ENCODE assay signal across 25 mouse cellular contexts in the genomic region with DNA sequence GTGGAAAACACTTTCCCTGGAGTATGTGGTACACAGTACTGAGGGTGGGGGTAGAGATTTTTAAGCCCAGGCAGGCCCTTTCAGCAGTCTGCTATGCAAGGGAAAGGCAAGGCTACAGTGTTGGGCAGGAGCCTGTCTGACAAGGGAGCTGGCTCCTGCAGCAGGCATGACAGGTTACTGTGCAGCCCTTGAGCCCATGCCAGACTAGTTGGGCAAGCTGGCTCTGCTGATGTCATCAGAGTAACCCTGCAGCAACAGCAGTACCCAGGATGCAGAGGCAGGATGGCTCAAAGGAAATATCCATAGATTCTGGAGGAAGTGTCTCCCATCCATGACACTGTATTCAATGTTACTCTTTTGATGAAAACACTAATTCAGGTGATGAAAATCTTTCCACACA. TPM values are rescaled to one million over a fixed set of nuclear protein-coding genes. Genes with fewer than 3 reads are reported as not detected.
DNase-seq lines count a peak whose midpoint lies in the region; ATAC-seq and TF ChIP-seq lines count a peak whose summit lies in the region.
"Had no signal": no experiment of that assay in that cellular context is flagged by ENCODE, and none has a peak within 500 bp of the region (broad histone marks: within the 10 kb centered on the region; RNA-seq: fewer than 3 reads in every experiment).

No protein-coding gene starts in this region.

- no peak overlapping the region for H3K4me2 ChIP-seq in forebrain, postnatal 0 days (ENCODE audit: low read depth)
- H3K4me2 ChIP-seq: forebrain, embryonic 15.5 days; heart, embryonic 15.5 days; hindbrain, embryonic 14.5 days; liver, embryonic 15.5 days; lung, embryonic 15.5 days; neural tube, embryonic 13.5 days had no signal

- no peak for TF ChIP-seq POLR2A in liver, adult 2 months (IDR thresholded peaks at IDR 0.05; ENCODE audit: extremely low read depth, insufficient read depth, low read length)

- TF ChIP-seq CTCF in liver, adult 2 months (IDR thresholded peaks at IDR 0.05; ENCODE audit: low read depth, low read length): peak; percentile 19; the same call in 1 of the 2 replicates
- no peak for TF ChIP-seq CTCF in forebrain, postnatal 0 days (IDR thresholded peaks at IDR 0.05; ENCODE audit: low read depth)

- no peaks in the 10 kb centered on the region for H3K79me2 ChIP-seq in liver, adult 2 months (ENCODE audit: control insufficient read depth, insufficient read depth, low read length)

- no peak for ATAC-seq in megakaryocyte progenitor cell, adult 5-6 weeks (replicated peaks; ENCODE audit: poor library complexity)
- ATAC-seq in forebrain, postnatal 0 days: no peak
- ATAC-seq: forebrain, embryonic 15.5 days; inflammation-experienced regulatory T-cells, adult 6 months had no signal

- no peaks in the 10 kb centered on the region for H3K36me3 ChIP-seq in liver, adult 2 months (ENCODE audit: control insufficient read depth, insufficient read depth, low read length)
- no peaks in the 10 kb centered on the region for H3K36me3 ChIP-seq in forebrain, postnatal 0 days (ENCODE audit: insufficient read depth)
- H3K36me3 ChIP-seq: embryonic facial prominence, embryonic 10.5 days; forebrain, embryonic 15.5 days; heart, embryonic 15.5 days; liver, embryonic 15.5 days; lung, embryonic 15.5 days; neural tube, embryonic 13.5 days had no signal

- H3K4me3 ChIP-seq in liver, adult 2 months (ENCODE audit: insufficient read depth, low read depth, low read length): no peak overlapping the region
- H3K4me3 ChIP-seq in forebrain, postnatal 0 days (ENCODE audit: low read depth, low read length): no peak overlapping the region
- H3K4me3 ChIP-seq: embryonic facial prominence, embryonic 10.5 days; forebrain, embryonic 15.5 days; heart, embryonic 15.5 days; left cerebral cortex, adult 2 months; liver, embryonic 15.5 days; lung, embryonic 15.5 days; myocyte; neural tube, embryonic 13.5 days had no signal

- H3K9me3 ChIP-seq in forebrain, postnatal 0 days (ENCODE audit: low read length): no peaks in the 10 kb centered on the region
- H3K9me3 ChIP-seq: embryonic facial prominence, embryonic 10.5 days; forebrain, embryonic 15.5 days; heart, embryonic 15.5 days; liver, embryonic 15.5 days; lung, embryonic 15.5 days; neural tube, embryonic 13.5 days had no signal

- DNase-seq in cerebellum, adult 9-10 months: peak; percentile 3
- no peak for DNase-seq in cerebellum, adult 8-10 months
- DNase-seq in liver, adult 2 months (ENCODE audit: extremely low read depth, low read depth, low spot score): peak; percentile 91
- DNase-seq in liver (no peak), MN1 (ENCODE audit: low spot score) (peak; percentile 51)
- DNase-seq in adrenal gland, postnatal 10 days: peak; percentile 85
- DNase-seq in forebrain, postnatal 0 days: no peak
- DNase-seq: gastrocnemius, postnatal 14 days; heart, postnatal 4 days; kidney, adult 2 months; midbrain, embryonic 14.5 days; thymus, postnatal 14 days had no signal

- H3K27me3 ChIP-seq in liver, adult 2 months (ENCODE audit: control insufficient read depth, insufficient read depth, low read length): no peaks in the 10 kb centered on the region
- no peaks in the 10 kb centered on the region for H3K27me3 ChIP-seq in forebrain, postnatal 0 days (ENCODE audit: insufficient read depth, low read length)
- H3K27me3 ChIP-seq: forebrain, embryonic 15.5 days; heart, embryonic 15.5 days; lung, embryonic 15.5 days; neural tube, embryonic 13.5 days had no signal

- no peak overlapping the region for H3K9ac ChIP-seq in liver, adult 2 months (ENCODE audit: low read depth, low read length)
- H3K9ac ChIP-seq in forebrain, postnatal 0 days: no peak overlapping the region
- H3K9ac ChIP-seq: forebrain, embryonic 15.5 days; heart, embryonic 15.5 days; hindbrain, embryonic 14.5 days; liver, embryonic 15.5 days; lung, embryonic 15.5 days; neural tube, embryonic 13.5 days had no signal

- no peak overlapping the region for H3K27ac ChIP-seq in liver, adult 2 months (replicated peaks; ENCODE audit: insufficient read depth, low read depth, low read length)
- no peak overlapping the region for H3K27ac ChIP-seq in forebrain, postnatal 0 days (ENCODE audit: low read depth, low read length)
- H3K27ac ChIP-seq: embryonic facial prominence, embryonic 10.5 days; forebrain, embryonic 15.5 days; heart, embryonic 15.5 days; hindbrain, embryonic 14.5 days; kidney, postnatal 0 days; left cerebral cortex, adult 2 months; liver, embryonic 15.5 days; lung, embryonic 15.5 days; macrophage; neural tube, embryonic 13.5 days had no signal

- peaks cover 14% of the 10 kb centered on the region for H3K4me1 ChIP-seq in liver, adult 2 months (ENCODE audit: control insufficient read depth, insufficient read depth, low read length)
- H3K4me1 ChIP-seq in forebrain, postnatal 0 days (ENCODE audit: insufficient read depth): no peaks in the 10 kb centered on the region
- H3K4me1 ChIP-seq: forebrain, embryonic 15.5 days; heart, embryonic 15.5 days; lung, embryonic 15.5 days; neural tube, embryonic 13.5 days had no signal

RNA-seq across cellular contexts. Expression of gene Slc25a39, which starts 11.1 kb away (rescaled TPM):
- 181 and 243 TPM in 2 replicates for total RNA-seq in liver, adult 2 months (2014; rRNA removed)
- 1,099 and 1,182 TPM in 2 replicates for polyA plus RNA-seq in liver, adult 2 months (2012; rRNA removed)
- total RNA-seq in adrenal gland, postnatal 10 days (2021): 100 to 1,000 TPM; 327 to 377 TPM
- 95.5 and 124 TPM in 2 replicates for total RNA-seq in megakaryocyte progenitor cell, adult 5-6 weeks (2015)
- total RNA-seq in megakaryocyte progenitor cell, adult 5-6 weeks (2017): 48.7 and 52.7 TPM in 2 replicates
- 96.3 and 114 TPM in 2 replicates for total RNA-seq in forebrain, postnatal 0 days (2014; rRNA removed)
- 120 and 129 TPM in 2 replicates for polyA plus RNA-seq in forebrain, postnatal 0 days (2015; fragmentation: Nextera tagmentation; extraction: Ambion mirVana)

RNA-seq across cellular contexts. Expression of gene Grn, which starts 11.2 kb away (rescaled TPM):
- 53.7 and 88.7 TPM in 2 replicates for total RNA-seq in liver, adult 2 months (2014; rRNA removed)
- polyA plus RNA-seq in liver, adult 2 months (2012; rRNA removed): 155 and 176 TPM in 2 replicates
- total RNA-seq in adrenal gland, postnatal 10 days (2021): 100 to 1,000 TPM; 161 to 189 TPM
- total RNA-seq in megakaryocyte progenitor cell, adult 5-6 weeks (2015): 119 and 136 TPM in 2 replicates
- 44.0 and 45.4 TPM in 2 replicates for total RNA-seq in megakaryocyte progenitor cell, adult 5-6 weeks (2017)
- total RNA-seq in forebrain, postnatal 0 days (2014; rRNA removed): 49.5 and 66.2 TPM in 2 replicates
- polyA plus RNA-seq in forebrain, postnatal 0 days (2015; fragmentation: Nextera tagmentation; extraction: Ambion mirVana): 72.3 and 86.6 TPM in 2 replicates

RNA-seq across cellular contexts. Expression of gene Rundc3a, which starts 25.7 kb away (rescaled TPM):
- 1.0 and 2.5 TPM in 2 replicates for total RNA-seq in liver, adult 2 months (2014; rRNA removed)
- 1.2 and 2.1 TPM in 2 replicates for polyA plus RNA-seq in liver, adult 2 months (2012; rRNA removed)
- 10 to 100 TPM; 21.2 to 34.3 TPM for total RNA-seq in adrenal gland, postnatal 10 days (2021)
- not detected in 2 replicates for total RNA-seq in megakaryocyte progenitor cell, adult 5-6 weeks (2015)
- not detected in 2 replicates for total RNA-seq in megakaryocyte progenitor cell, adult 5-6 weeks (2017)
- total RNA-seq in forebrain, postnatal 0 days (2014; rRNA removed): 306 and 418 TPM in 2 replicates
- 118 and 121 TPM in 2 replicates for polyA plus RNA-seq in forebrain, postnatal 0 days (2015; fragmentation: Nextera tagmentation; extraction: Ambion mirVana)

RNA-seq across cellular contexts. Expression of gene Fam171a2, which starts 28.6 kb away (rescaled TPM):
- 0.81 and 1.0 TPM in 2 replicates for total RNA-seq in liver, adult 2 months (2014; rRNA removed)
- 1.4 and 1.8 TPM in 2 replicates for polyA plus RNA-seq in liver, adult 2 months (2012; rRNA removed)
- total RNA-seq in adrenal gland, postnatal 10 days (2021): 10 to 100 TPM; 12.3 to 15.3 TPM
- 0.05 and 0.07 TPM in 2 replicates for total RNA-seq in megakaryocyte progenitor cell, adult 5-6 weeks (2015)
- 0.04 and 0.24 TPM in 2 replicates for total RNA-seq in megakaryocyte progenitor cell, adult 5-6 weeks (2017)
- total RNA-seq in forebrain, postnatal 0 days (2014; rRNA removed): 351 and 361 TPM in 2 replicates
- 26.2 and 26.9 TPM in 2 replicates for polyA plus RNA-seq in forebrain, postnatal 0 days (2015; fragmentation: Nextera tagmentation; extraction: Ambion mirVana)
- polyA plus RNA-seq: inflammation-experienced regulatory T-cells, adult 6 months; macrophage had no signal

RNA-seq across cellular contexts. Expression of gene Itga2b, which starts 51.0 kb away (rescaled TPM):
- total RNA-seq in liver, adult 2 months (2014; rRNA removed): 1.6 and 2.5 TPM in 2 replicates
- 4.3 and 7.1 TPM in 2 replicates for polyA plus RNA-seq in liver, adult 2 months (2012; rRNA removed)
- total RNA-seq in adrenal gland, postnatal 10 days (2021): 1 to 10 TPM; 4.3 to 5.7 TPM
- 5.3 and 6.4 TPM in 2 replicates for total RNA-seq in megakaryocyte progenitor cell, adult 5-6 weeks (2015)
- total RNA-seq in megakaryocyte progenitor cell, adult 5-6 weeks (2017): 14.2 and 22.3 TPM in 2 replicates
- 2.2 and 3.7 TPM in 2 replicates for total RNA-seq in forebrain, postnatal 0 days (2014; rRNA removed)
- polyA plus RNA-seq in forebrain, postnatal 0 days (2015; fragmentation: Nextera tagmentation; extraction: Ambion mirVana): 8.7 and 12.4 TPM in 2 replicates

Comparison
In these comparisons a context has a peak if more than half of its experiments do, and no peak if none do; other contexts are left out.
1. DNase-seq: peak in cerebellum, adult 9-10 months (single experiment), liver, adult 2 months (single experiment), MN1 (single experiment) and adrenal gland, postnatal 10 days (single experiment); none in cerebellum, adult 8-10 months (single experiment), liver (single experiment) and forebrain, postnatal 0 days (single experiment).